9 mouse cellular contexts compared by ENCODE assay signal in genomic region chr12:49384876-49385630, GRCm38 (mm10). TPM values are rescaled to one million over a fixed set of nuclear protein-coding genes. Genes with fewer than 3 reads are reported as not detected.
A peak's percentile ranks its signal among the peaks of the same experiment; 100 is the strongest.
DNase-seq lines count a peak whose midpoint lies in the region; ATAC-seq lines count a peak whose summit lies in the region.
"Had no signal": no experiment of that assay in that cellular context is flagged by ENCODE, and none has a peak within 500 bp of the region (broad histone marks: within the 10 kb centered on the region; RNA-seq: fewer than 3 reads in every experiment).

Gm43517 (plus strand) TSS chr12:49385174.

- H3K27me3 ChIP-seq in liver, embryonic 11.5 days (replicated peaks; ENCODE audit: control insufficient read depth, insufficient read depth, low read length), result peaks cover 77% of the 10 kb centered on the region
- peaks cover 99% of the 10 kb centered on the region for H3K27me3 ChIP-seq in embryonic facial prominence, embryonic 10.5 days (replicated peaks; ENCODE audit: low read depth, poor library complexity, severe bottlenecking)
- peaks cover 64% of the 10 kb centered on the region for H3K27me3 ChIP-seq in intestine, embryonic 16.5 days (replicated peaks; ENCODE audit: control insufficient read depth, insufficient read depth, low read length)

- no peaks in the 10 kb centered on the region for H3K9me3 ChIP-seq in liver, embryonic 11.5 days (ENCODE audit: control insufficient read depth, low read length)
- no peaks in the 10 kb centered on the region for H3K9me3 ChIP-seq in embryonic facial prominence, embryonic 10.5 days
- H3K9me3 ChIP-seq in intestine, embryonic 16.5 days (ENCODE audit: control insufficient read depth, low read length), result no peaks in the 10 kb centered on the region

- peak within 1 kb of the TSS; percentile 59 for H3K4me2 ChIP-seq in liver, embryonic 11.5 days
- peak within 1 kb of the TSS; percentile 49 for H3K4me2 ChIP-seq in intestine, embryonic 16.5 days (ENCODE audit: low read depth, low read length)

- H3K9ac ChIP-seq in liver, embryonic 11.5 days (ENCODE audit: low read depth, low read length), result no peak within 1 kb of the TSS
- H3K9ac ChIP-seq in intestine, embryonic 16.5 days (ENCODE audit: low read depth, low read length), result no peak within 1 kb of the TSS

- H3K4me3 ChIP-seq in liver, embryonic 11.5 days (ENCODE audit: low read depth, low read length), result peak within 1 kb of the TSS; percentile 32
- H3K4me3 ChIP-seq in embryonic facial prominence, embryonic 10.5 days, result peak within 1 kb of the TSS; percentile 60
- H3K4me3 ChIP-seq in intestine, embryonic 16.5 days (ENCODE audit: low read length), result peak within 1 kb of the TSS; percentile 39

- no peak for DNase-seq in liver, embryonic 11.5 days (ENCODE audit: low spot score)
- DNase-seq in liver, result no peak
- peak; percentile 67 for DNase-seq in embryonic facial prominence, embryonic 10.5 days (ENCODE audit: low spot score)
- DNase-seq in testis, postnatal 10 days (ENCODE audit: low spot score), result peak; percentile 50
- no peak for DNase-seq in natural killer cell, adult 2 months (ENCODE audit: low spot score in 2 of 2)
- no peak for DNase-seq in heart, adult 8-10 months (ENCODE audit: low spot score)

- no peak within 1 kb of the TSS for H3K27ac ChIP-seq in liver, embryonic 11.5 days (ENCODE audit: low read depth, low read length)
- peak within 1 kb of the TSS; percentile 85 for H3K27ac ChIP-seq in embryonic facial prominence, embryonic 10.5 days (replicated peaks)
- no peak within 1 kb of the TSS for H3K27ac ChIP-seq in intestine, embryonic 16.5 days (ENCODE audit: low read length)

- no peaks in the 10 kb centered on the region; the same call in 1 of the 2 replicates for H3K4me1 ChIP-seq in liver, embryonic 11.5 days (replicated peaks; ENCODE audit: control insufficient read depth, insufficient read depth, low read length)
- H3K4me1 ChIP-seq in embryonic facial prominence, embryonic 10.5 days, result peaks cover 14% of the 10 kb centered on the region
- H3K4me1 ChIP-seq in intestine, embryonic 16.5 days (ENCODE audit: control insufficient read depth, insufficient read depth, low read length), result peaks cover 10% of the 10 kb centered on the region; the same call in 1 of the 2 replicates

- 3% methylated on average over 70 of the region's 75 CpGs for WGBS in liver, embryonic 11.5 days
- 1% methylated on average over 75 of the region's 75 CpGs for WGBS in embryonic facial prominence, embryonic 10.5 days
- 2% methylated on average over 64 of the region's 75 CpGs for WGBS in intestine, embryonic 16.5 days

- H3K36me3 ChIP-seq in liver, embryonic 11.5 days (ENCODE audit: control insufficient read depth, insufficient read depth, low read length), result no peaks in the 10 kb centered on the region
- H3K36me3 ChIP-seq in embryonic facial prominence, embryonic 10.5 days (replicated peaks), result no peaks in the 10 kb centered on the region
- H3K36me3 ChIP-seq in intestine, embryonic 16.5 days (ENCODE audit: control insufficient read depth, insufficient read depth, low read length), result no peaks in the 10 kb centered on the region

- ATAC-seq in liver, embryonic 11.5 days (replicated peaks; ENCODE audit: low FRiP score), result 0 out of 2 replicates have a peak, but pooled peaks have one; percentile 27
- ATAC-seq in intestine, embryonic 16.5 days, result peak; percentile 73
- ATAC-seq in megakaryocyte progenitor cell, adult 5-6 weeks (replicated peaks; ENCODE audit: poor library complexity), result peak; percentile 56

RNA-seq across cellular contexts. Expression of gene Gm43517, which starts in this region (rescaled TPM):
- 0.09 TPM in 1 of 2 replicates, not detected in the other for polyA plus RNA-seq in liver, embryonic 11.5 days (2014; fragmentation: Nextera tagmentation; extraction: Ambion mirVana)
- polyA plus RNA-seq in embryonic facial prominence, embryonic 10.5 days (2016; fragmentation: Nextera tagmentation; extraction: Ambion mirVana), result 0.11 and 0.21 TPM in 2 replicates
- not detected in 2 replicates for polyA plus RNA-seq in intestine, embryonic 16.5 days (2015; fragmentation: Nextera tagmentation; extraction: Ambion mirVana)
- not detected in 2 replicates for total RNA-seq in megakaryocyte progenitor cell, adult 5-6 weeks (2015)
- not detected in 2 replicates for total RNA-seq in megakaryocyte progenitor cell, adult 5-6 weeks (2017)
- not detected for total RNA-seq in heart, adult 8-10 months (2022)
- total RNA-seq: liver, adult 2 months had no signal
- polyA plus RNA-seq: liver, adult 2 months had no signal

Comparison
In these comparisons a context has a peak if more than half of its experiments do, and no peak if none do; other contexts are left out.
1. Peak in ATAC-seq, H3K4me3 ChIP-seq and H3K4me2 ChIP-seq in liver, embryonic 11.5 days; RNA of the gene not detected or under 1 TPM.
2. Peak in DNase-seq, H3K4me3 ChIP-seq and H3K27ac ChIP-seq in embryonic facial prominence, embryonic 10.5 days; RNA of the gene not detected or under 1 TPM.
3. Peak in ATAC-seq, H3K4me3 ChIP-seq and H3K4me2 ChIP-seq in intestine, embryonic 16.5 days; RNA of the gene not detected or under 1 TPM.
4. Peak in ATAC-seq in megakaryocyte progenitor cell, adult 5-6 weeks; RNA of the gene not detected or under 1 TPM.